Mouse (Mus musculus) cerebellum, adult 11-12 months (tissue): ENCODE measurements around the gene Bclaf1.
A peak's percentile ranks its signal among the peaks of the same experiment; 100 is the strongest.

Experiments
- DNase-seq: peaks from one replicate; pipeline ENCODE4 v3.0.0; 2022

Bclaf1 gene

DNA sequence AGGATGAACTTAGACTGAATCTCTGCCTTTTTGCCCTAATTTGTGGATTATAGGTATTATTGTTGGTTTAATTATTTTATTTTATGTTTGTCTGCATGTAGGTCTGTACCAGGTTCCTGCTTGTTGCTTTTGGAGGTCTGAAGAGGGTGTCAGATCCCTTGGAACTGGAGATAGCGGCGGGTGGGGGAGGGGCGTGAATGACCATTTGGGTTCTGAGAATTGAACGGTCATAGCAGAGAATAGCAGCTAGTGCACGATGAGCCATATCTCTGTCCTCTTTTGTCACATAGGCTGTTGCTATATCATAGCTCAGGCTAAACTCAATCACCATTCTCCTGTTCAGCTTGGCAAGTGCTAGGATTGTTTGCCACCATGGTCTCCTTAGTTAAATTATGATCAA, 5.2 kb downstream of the Bclaf1 start:
- DNase-seq = no peak

DNA sequence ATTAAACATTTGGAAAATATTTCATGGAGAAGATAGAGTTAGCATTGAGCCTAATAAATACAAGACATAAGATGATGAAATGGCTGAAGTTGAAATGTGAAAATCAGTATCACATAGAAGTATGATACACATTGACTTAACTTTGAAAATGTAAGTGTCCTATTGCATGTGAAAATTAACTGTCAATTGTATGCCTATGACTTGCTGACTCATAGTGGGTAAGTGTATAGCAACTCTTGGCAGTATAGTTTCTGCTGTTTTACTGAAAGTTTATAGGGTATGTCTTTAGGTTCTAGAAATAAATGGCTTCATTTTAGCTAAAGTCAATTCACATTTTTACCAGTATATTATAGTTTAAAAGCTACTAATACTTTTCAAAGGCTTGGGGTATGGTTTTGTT, 14.0 kb downstream of the Bclaf1 start:
- no peak for DNase-seq

DNA sequence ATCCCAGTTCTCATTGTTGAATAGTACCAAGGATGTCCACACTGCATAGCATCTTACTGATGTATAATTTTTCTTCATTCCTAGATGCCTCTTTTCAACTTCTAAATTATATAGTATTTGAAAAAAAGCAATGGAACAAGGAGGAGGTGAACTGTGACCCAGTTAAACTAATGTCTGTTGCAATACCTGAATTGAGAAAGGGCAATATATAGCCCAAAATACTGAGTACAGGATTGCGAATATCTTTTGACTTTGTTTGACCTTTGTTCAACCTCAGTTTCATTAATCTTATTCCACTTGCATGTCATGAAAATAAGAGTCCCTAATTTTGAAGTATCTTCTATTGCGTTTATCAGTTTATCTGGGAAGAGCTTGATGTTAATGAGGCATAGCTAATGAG, 19.0 kb downstream of the Bclaf1 start:
- DNase-seq = no peak

DNA sequence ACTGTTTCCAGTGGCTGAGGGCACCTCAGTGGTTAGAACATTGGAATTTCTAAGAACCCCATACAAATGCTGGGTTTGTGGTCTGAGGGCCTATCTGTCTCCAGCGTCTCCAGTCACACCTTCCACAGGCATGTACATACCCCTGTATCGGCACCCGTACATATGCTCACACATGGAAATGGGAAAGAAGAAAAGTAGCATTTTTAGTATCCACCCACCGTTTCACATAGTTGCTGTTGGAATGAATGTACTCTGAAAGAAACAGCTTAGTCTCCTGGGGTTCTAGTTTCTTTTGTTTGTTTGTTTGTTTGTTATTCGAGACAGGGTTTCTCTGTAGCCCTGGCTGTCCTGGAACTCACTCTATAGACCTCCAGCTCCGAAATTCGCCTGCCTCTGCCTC, 25.6 kb downstream of the Bclaf1 start:
- DNase-seq = no peak

DNA sequence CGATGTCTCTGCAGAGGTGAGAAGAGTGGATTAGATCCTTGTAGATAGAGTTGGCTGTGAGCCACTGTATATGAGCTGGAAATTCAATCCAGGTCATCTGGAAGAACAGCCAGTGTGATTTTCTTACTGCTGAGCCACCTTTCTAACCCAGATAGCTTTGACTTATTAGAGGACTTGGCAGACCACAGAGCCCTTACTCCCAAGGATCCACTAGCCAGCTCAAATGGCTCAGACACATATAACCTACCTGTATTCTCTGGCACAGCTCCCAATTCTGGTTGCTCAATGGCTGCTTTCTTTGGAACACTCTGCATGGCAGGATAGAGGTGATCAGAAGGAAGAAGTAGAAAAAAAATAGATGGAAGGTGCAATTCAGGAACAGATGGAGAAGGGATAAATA, 33.5 kb downstream of the Bclaf1 start:
- DNase-seq = peak; percentile 17

DNA sequence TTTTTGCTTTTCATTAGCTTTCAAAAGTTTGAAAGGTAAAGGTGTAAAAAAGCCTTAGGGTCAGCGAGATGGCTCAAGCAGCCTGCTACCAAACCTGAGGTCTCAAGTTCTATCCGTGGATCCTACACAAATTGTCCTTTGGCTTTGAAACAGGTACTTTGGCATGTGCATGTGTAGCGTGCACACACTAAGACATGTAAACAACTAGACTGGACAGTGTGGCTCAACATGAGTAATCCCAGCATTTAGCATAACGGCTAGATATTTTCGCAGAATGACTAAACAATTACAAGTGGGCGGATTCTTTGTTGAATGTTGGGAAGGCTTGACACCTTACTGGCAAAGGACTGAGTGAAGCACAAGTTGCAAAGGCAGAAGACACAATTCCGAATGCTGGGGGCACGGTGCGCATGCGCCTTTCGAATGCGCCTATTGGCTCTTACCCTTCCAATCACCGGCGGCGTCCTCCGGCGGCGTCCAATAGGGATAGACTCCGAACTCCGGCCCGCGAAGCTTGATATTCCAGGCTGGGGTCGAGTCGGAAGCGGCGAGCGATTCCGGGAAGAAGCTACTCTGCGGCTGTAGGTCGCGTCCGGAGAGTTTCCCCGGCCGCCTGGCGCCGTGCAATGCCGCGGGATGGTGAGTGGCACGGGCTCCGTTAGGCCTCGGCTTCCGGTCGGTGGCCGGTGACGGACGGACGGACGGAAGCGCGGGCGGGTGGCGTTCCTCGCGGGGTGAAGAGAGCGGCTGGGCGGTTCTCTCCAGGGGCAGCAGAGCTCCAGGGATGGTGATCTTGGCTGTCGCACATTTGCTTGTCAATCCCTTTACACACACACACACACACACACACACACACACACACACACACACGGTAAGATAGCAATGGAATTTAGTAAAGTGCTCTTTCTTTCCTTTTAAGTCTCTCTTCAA, 35.3 kb downstream of the Bclaf1 start, which contains the start of gene Mtfr2:
Gene Mtfr2 (plus strand): TSS at position 486 of the 930 bp plus-strand sequence.
- peak; percentile 90 for DNase-seq

DNA sequence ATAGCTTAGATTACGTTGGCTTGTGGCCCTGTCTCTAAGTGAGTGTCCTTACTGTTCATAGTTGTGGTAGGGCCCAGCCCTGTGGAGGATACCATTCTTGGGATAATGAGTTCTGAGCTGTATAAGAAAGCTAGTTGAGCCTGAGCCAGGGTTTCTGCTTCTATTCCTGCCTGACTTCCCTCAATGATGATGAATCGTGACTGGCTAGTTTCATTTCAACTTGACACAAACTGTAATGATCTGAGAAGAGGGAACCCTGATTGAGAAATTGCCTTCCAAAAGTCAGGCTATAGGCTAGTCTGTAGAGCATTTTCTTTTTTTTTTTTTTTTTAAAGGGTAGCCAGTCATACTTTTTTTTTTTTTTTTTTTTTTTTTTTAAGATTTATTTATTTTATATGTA, 36.6 kb downstream of the Bclaf1 start:
- no peak for DNase-seq

DNA sequence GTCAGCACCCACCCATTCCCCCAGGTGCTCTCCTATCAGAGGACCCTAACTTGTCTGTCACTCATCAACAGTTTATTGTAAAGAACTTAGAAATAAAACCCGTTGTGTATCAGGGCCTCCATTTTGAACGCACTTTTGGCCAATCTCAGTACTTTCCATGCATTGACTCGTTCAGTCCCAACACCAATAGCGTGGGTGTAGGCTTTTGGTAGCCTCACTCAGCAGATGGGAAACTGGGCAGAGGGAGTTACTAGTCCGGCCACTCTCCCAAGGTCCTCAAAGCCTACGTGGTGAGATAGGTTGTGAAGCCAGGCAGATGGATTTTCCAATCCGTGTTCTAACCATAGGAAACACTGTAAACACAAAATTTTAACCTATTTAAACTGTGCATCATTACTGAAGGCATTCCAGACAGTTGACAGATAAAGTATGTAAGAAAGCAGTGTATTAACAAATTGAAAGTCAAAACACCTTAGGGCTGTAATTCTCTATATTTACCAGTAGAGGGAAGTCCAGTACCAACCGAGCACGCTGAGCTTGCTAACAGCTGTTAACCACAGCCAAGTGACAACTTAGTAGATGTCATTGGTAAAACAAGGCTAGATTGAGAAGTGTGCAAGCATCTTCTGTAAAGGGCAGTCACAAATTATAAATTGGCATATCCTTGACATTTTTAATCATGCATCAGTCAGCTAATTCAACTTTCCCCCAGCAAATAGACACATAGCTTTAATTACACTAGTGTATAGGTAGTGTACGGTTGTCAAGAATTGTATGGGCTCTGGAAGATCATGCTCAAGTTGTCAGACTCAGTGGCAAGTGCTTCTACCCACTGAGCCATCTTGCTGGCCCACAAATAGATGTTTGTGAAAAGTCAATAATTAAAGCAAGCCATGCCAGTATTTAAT, 49.5 kb downstream of the Bclaf1 start:
- no peak for DNase-seq

DNA sequence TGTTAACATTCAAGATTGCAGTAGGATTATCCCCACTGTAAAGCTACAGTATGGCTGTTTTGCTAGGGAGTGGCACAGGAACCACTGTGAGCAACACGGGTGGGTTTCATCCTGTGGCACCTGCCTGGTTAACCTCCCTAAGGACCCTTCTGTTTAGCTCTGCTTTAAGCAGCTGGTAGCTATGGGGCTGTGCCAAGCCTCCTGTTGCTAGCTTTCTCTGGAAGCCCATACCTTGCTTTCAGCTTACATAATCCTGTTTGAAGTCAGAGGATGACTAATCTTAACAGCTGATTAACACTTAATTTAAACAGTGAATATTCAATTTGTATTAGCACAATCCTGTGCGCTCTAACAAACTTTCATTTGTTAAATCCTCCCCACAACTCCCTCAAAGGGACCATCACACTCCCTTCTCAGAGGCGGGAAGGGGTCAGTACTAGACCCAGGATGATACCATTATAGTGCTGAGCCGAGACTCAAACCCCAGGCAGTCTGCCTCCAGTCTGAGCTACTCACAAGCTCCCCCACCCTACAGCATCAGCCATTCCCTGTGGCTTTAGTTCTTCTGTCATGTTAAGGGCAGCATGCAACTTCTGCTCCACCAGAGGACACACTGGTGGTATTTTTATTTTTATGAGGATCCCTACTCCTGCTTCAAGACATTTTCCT, 50.3 kb downstream of the Bclaf1 start:
- no peak for DNase-seq

DNA sequence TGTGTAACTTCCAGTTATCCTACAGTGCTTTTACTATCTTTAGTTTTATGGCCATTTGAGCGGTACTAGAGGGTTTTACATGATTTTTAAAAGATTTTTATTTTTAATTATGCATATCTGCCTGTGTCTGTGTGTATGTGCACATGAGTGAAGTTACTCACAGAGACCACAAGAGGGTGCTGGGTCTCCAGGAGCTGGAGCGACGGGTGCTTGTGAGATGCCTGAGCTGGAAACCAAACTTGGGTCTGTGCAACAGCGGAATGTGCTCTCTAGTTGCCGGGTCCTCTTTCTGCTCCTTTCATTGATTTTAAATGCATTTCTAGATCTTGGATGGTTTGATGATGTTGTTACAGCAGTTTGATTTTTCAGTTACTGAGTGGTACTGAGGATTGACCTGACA, 59.8 kb downstream of the Bclaf1 start:
- no peak for DNase-seq

DNA sequence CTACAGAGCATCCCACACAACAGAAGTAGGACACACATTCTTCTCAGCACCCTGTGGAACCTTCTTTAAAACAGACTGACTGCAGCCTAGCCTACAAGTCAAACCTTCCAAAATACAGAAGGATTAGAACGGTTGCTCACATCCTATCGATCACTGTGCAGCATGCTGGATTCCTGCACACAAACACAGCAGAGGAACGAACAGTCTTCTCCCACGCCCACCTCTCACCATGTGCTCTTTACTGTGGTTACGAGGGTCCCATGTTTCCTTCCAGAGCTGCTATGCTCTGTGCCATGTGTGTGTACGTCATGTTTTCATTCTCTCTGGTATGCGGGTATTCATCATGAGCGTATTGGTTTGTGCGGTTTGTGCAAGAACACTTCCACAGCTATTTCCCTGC, 65.4 kb downstream of the Bclaf1 start:
- no peak for DNase-seq

DNA sequence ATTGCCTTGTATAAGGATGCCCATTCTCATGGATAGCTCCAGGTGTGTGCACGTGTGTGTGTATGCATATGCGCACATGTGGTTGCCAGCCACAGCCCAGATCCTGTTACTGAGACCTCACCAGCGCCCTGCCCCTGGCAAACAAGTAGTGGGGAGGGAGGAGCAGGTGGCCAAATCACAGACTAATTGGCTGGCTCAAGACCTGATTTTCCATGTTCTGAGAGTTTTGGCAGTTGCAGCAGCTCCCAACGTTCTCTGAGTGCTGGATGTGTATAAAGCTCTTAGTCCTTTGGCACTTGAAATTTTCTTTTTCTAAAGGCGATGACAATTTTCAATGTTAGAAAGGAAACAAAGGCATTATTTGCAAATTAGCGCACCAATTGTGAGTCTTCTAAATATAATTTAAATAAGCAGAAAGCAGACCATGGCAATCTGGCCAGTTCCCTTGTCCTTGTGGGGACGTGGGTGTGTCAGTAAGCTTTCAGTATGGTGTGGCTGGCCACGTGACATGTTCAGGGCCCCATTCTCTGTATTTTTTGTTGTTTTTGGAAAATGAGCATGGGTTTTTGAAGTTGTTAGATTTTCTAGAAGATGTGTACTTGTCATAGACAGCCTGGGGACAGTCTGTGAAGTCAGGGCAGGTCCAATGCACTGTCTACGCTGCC, 66.9 kb downstream of the Bclaf1 start:
- no peak for DNase-seq

DNA sequence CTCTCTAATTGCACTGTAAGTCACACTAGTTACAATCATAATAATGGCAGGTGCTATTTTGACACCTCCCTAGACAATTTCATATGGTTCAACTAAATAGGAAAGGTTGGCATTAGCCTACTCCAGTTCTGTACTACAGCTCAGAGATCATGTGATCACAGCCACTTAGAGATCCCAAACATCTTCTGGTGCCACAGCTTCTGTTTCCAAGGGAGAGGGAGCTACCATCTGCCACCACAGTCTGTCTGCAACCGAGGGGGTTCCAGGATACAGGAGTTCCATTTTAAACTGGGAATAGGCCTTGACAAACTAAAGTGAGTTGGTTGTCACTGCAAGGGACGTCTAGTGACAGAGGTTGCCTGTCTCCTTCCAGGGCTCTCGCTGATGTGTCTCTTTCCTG, 68.5 kb downstream of the Bclaf1 start:
- DNase-seq = no peak

DNA sequence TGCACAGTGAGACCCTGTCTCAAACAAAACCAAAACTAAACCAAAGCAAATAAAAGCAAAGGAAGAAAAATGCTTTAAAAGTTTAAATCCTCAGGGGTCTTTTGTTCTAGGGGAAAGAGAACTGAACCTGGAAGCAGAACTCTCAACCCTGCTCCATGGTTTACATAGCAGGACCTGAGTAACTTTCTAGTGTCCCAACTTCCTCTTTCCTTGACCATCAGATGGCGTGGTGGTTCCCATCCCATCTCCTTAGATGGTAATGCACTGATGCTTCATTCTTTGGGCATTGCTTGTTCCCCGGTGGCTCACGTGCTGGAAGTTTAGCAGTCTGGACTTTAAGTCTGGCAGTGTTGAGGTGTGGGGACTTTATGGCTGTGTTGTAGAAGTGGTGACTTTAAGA, 69.1 kb downstream of the Bclaf1 start:
- no peak for DNase-seq

DNA sequence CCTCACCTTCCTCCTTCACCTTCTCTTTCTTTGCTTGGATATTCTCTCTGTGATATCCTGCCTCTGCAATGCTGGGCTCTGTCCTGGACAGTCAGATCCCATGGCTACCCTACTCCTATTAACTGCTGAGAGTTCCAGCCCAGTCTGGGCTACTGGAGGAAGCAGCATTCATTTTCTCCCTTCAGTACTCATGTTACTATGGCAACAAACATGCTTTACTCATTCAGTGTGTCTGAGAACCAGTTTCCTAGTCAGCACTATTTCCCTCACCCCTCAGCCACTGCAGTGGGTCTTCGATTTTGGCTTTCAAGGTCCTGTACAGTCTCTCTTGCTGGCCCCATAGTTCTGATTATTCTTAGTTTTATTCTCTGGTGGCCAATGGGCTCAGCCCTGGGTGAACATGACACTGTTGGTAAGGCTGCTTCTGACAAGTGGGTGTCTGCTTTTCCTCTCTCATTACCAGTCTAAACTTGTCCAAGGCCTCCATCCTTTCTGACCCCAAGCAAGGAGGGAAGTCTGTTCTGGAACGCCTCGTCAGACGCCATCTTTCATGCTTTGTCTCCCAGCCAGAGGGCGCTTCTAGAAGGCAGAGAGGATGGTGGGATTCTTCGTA, 70.6 kb downstream of the Bclaf1 start:
- no peak for DNase-seq

DNA sequence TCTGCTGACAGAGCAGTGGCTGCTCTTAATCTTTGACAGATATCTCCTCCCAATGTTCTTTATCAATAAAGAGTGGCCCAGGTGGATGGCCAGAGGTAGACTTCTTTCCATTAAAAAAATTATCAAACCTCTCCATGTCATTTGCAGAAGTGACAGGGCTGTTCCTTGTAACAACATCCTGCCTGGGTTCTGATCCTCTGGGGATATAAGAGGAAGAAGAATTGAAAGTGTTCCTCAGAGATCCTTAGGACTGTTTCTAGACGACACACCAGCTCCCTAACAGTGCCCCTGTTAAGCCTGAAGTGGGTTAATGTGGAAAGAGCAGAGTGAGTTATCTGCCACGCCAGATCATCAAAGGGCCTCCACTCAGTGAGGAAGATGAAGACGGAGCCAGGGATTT, 78.3 kb downstream of the Bclaf1 start:
- no peak for DNase-seq
